Mouse (Mus musculus): ENCODE data around the gene Mobp.

DNA sequence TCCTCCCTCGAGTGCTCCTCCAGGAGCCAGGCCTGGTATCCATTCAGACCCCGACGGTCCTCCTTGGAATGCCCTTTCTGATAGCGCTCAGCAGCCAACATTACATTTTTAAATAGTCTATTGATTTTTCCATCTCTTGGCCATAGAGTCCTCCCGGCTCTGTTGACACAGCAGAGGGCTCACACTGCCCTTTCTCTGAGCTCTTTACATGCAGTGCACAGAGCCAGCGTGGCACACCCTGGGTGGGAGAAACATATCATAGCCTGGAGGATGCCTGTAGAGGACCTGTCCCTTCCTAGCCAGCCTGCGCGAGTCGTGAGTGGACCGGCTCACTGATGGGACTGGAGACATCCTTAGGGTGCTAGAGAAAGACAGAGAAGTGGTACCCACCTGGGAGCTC is 54.4 kb downstream of the Mobp start:
- TF ChIP-seq POLR2A (IDR thresholded peaks at IDR 0.05; ENCODE audit: low read depth, low read length) (no peak), CTCF (IDR thresholded peaks at IDR 0.05; ENCODE audit: borderline replicate concordance, insufficient read depth, low read length) (no peak)
